9 mouse cellular contexts compared by ENCODE assay signal in genomic region chr10:98748856-98749583, GRCm38 (mm10).
DNase-seq lines count a peak whose midpoint lies in the region; ATAC-seq and TF ChIP-seq lines count a peak whose summit lies in the region.
"Had no signal": no experiment of that assay in that cellular context is flagged by ENCODE, and none has a peak within 500 bp of the region (broad histone marks: within the 10 kb centered on the region; RNA-seq: fewer than 3 reads in every experiment).

No protein-coding gene starts in this region.

- ATAC-seq in common myeloid progenitor, adult 5-6 weeks (replicated peaks; ENCODE audit: low read depth, poor library complexity, severe bottlenecking) = peak; percentile 30
- peak; percentile 72; the same call in 1 of the 2 replicates for ATAC-seq in hindbrain, embryonic 15.5 days (ENCODE audit: low FRiP score, low read depth)
- ATAC-seq in midbrain, postnatal 0 days (ENCODE audit: low FRiP score) = no peak
- no peak for ATAC-seq in intestine, embryonic 16.5 days

- no peaks in the 10 kb centered on the region for H3K9me3 ChIP-seq in hindbrain, embryonic 15.5 days
- no peaks in the 10 kb centered on the region for H3K9me3 ChIP-seq in midbrain, postnatal 0 days (ENCODE audit: low read length)
- H3K9me3 ChIP-seq in intestine, embryonic 16.5 days (ENCODE audit: control insufficient read depth, low read length) = no peaks in the 10 kb centered on the region

- 0 out of 2 replicates have a peak, but pooled peaks cover 6% of the 10 kb centered on the region for H3K4me1 ChIP-seq in hindbrain, embryonic 15.5 days (replicated peaks)
- no peaks in the 10 kb centered on the region for H3K4me1 ChIP-seq in midbrain, postnatal 0 days (ENCODE audit: insufficient read depth, low read length)
- H3K4me1 ChIP-seq in intestine, embryonic 16.5 days (ENCODE audit: control insufficient read depth, insufficient read depth, low read length) = peaks cover 7% of the 10 kb centered on the region; the same call in 1 of the 2 replicates

- H3K27ac ChIP-seq in layer of hippocampus, adult 2 months = peak overlapping the region; percentile 52; the same call in 1 of the 2 replicates
- 0 out of 2 replicates have a peak overlapping the region, but pooled peaks have one; percentile 51 for H3K27ac ChIP-seq in hindbrain, embryonic 15.5 days (replicated peaks)
- no peak overlapping the region for H3K27ac ChIP-seq in midbrain, postnatal 0 days (ENCODE audit: low read depth, low read length)
- no peak overlapping the region for H3K27ac ChIP-seq in intestine, embryonic 16.5 days (ENCODE audit: low read length)

- 2% methylated on average over 3 of the region's 3 CpGs for WGBS in hindbrain, embryonic 15.5 days
- 13% methylated on average over 3 of the region's 3 CpGs for WGBS in midbrain, postnatal 0 days
- WGBS in intestine, embryonic 16.5 days = 36% methylated on average over 3 of the region's 3 CpGs

- TF ChIP-seq CTCF in layer of hippocampus, adult 2 months (conservative IDR thresholded peaks at IDR 0.05) = no peak
- no peak for TF ChIP-seq CTCF in midbrain, postnatal 0 days (IDR thresholded peaks at IDR 0.05)

- H3K36me3 ChIP-seq in hindbrain, embryonic 15.5 days = no peaks in the 10 kb centered on the region
- no peaks in the 10 kb centered on the region for H3K36me3 ChIP-seq in midbrain, postnatal 0 days (ENCODE audit: insufficient read depth, low read length)
- H3K36me3 ChIP-seq in intestine, embryonic 16.5 days (ENCODE audit: control insufficient read depth, insufficient read depth, low read length) = no peaks in the 10 kb centered on the region

- no peak overlapping the region for H3K4me2 ChIP-seq in hindbrain, embryonic 15.5 days
- H3K4me2 ChIP-seq in midbrain, postnatal 0 days (ENCODE audit: low read depth, low read length, poor library complexity, severe bottlenecking) = no peak overlapping the region
- H3K4me2 ChIP-seq in intestine, embryonic 16.5 days (ENCODE audit: low read depth, low read length) = no peak overlapping the region
- H3K4me2 ChIP-seq: liver, embryonic 11.5 days had no signal

- H3K9ac ChIP-seq in hindbrain, embryonic 15.5 days = no peak overlapping the region
- H3K9ac ChIP-seq in midbrain, postnatal 0 days (replicated peaks; ENCODE audit: low read length, poor library complexity, severe bottlenecking) = no peak overlapping the region
- H3K9ac ChIP-seq in intestine, embryonic 16.5 days (ENCODE audit: low read depth, low read length) = no peak overlapping the region

- H3K27me3 ChIP-seq in hindbrain, embryonic 15.5 days = no peaks in the 10 kb centered on the region
- no peaks in the 10 kb centered on the region for H3K27me3 ChIP-seq in midbrain, postnatal 0 days (ENCODE audit: insufficient read depth, low read length)
- H3K27me3 ChIP-seq in intestine, embryonic 16.5 days (replicated peaks; ENCODE audit: control insufficient read depth, insufficient read depth, low read length) = no peaks in the 10 kb centered on the region

- no peak overlapping the region for H3K4me3 ChIP-seq in layer of hippocampus, adult 2 months
- H3K4me3 ChIP-seq in hindbrain, embryonic 15.5 days = no peak overlapping the region
- H3K4me3 ChIP-seq in midbrain, postnatal 0 days (ENCODE audit: low read depth, low read length) = no peak overlapping the region
- no peak overlapping the region for H3K4me3 ChIP-seq in intestine, embryonic 16.5 days (ENCODE audit: low read length)

- peak in 1 of 2 experiments; percentile 38 for DNase-seq in layer of hippocampus, adult 2 months (ENCODE audit: low spot score in 2 of 2)
- DNase-seq in layer of hippocampus, postnatal 36 days = no peak
- DNase-seq in midbrain, postnatal 0 days (ENCODE audit: low spot score) = peak; percentile 52
- DNase-seq in heart, adult 11 months = no peak
- no peak for DNase-seq in right cerebral cortex, postnatal 36 days (ENCODE audit: low spot score in 2 of 2)

Comparison
In these comparisons a context has a peak if more than half of its experiments do, and no peak if none do; other contexts are left out.
1. H3K27ac ChIP-seq: peak in layer of hippocampus, adult 2 months (single experiment) and hindbrain, embryonic 15.5 days (single experiment); none in midbrain, postnatal 0 days (single experiment) and intestine, embryonic 16.5 days (single experiment).
2. ATAC-seq: peak in common myeloid progenitor, adult 5-6 weeks (single experiment) and hindbrain, embryonic 15.5 days (single experiment); none in midbrain, postnatal 0 days (single experiment) and intestine, embryonic 16.5 days (single experiment).